Mouse (Mus musculus): ENCODE data around the gene Vmn2r97. TPM values are rescaled to one million over a fixed set of nuclear protein-coding genes. Genes with fewer than 3 reads are reported as not detected.

Gene Vmn2r97
- not detected in 2 replicates for polyA plus RNA-seq (2012; rRNA removed)

DNA sequence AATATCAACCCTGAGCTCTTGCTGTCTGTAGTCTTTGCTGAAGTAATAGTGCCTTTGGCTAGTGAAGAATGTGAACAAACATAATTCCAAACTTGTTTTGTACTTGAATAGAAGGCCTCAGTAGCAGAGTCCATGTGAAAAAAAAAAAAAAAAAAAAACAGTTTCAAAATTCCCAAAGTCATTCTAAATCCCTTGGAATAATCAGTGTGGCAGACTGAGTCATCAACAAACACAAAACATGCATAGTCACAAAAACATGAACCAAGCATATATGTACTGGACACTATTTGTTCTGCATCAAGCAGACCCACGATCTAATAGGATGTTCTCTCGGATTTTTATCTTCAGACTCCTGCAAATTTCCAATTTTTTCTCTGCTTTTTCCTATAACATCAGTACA lies at the start of gene Vmn2r97:
Gene Vmn2r97 (plus strand): TSS at position 301 of the 400 bp plus-strand sequence.

Other genes starting within 250 kb of the Vmn2r97 start
- not detected in 2 replicates for gene Vmn2r98, start 139.2 kb downstream of the Vmn2r97 start, polyA plus RNA-seq (2012; rRNA removed)